Mouse (Mus musculus) adrenal gland, postnatal 36 days (tissue): ENCODE results near the gene Atrnl1. TPM values are rescaled to one million over a fixed set of nuclear protein-coding genes. Genes with fewer than 3 reads are reported as not detected.
A peak's percentile ranks its signal among the peaks of the same experiment; 100 is the strongest.

Source experiments
- DNase-seq, 2 experiments: peaks; one replicate each; pipeline ENCODE4 v3.0.0; 2021; ENCODE audit warnings: mixed read lengths in 1 of 2
- long read RNA-seq, 2 experiments: library from polyadenylated mRNA; stranded (forward); transcript quantifications; one replicate each; pipeline ENCODE4 v2.0.0; 2021; ENCODE audit warnings: borderline sequencing depth in 2 of 2
- total RNA-seq, 2 experiments: library from RNA; stranded (reverse); gene quantifications; 2 replicates each; pipeline ENCODE4 v1.2.3; 2021

The Atrnl1 gene
- 10 to 100 TPM; 26.0 to 29.6 TPM for total RNA-seq
- long read RNA-seq, experiment 1, full-length matches to known transcripts: 1 of 3 reads
- long read RNA-seq, experiment 1, partial matches to known transcripts: 2 of 3 reads
- long read RNA-seq, experiment 1, other reads (novel, unspliced or antisense): 0 of 3 reads
- long read RNA-seq, experiment 2, partial matches to known transcripts: 1 of 1 reads
- long read RNA-seq, experiment 2, other reads (novel, unspliced or antisense): 0 of 1 reads

DNA sequence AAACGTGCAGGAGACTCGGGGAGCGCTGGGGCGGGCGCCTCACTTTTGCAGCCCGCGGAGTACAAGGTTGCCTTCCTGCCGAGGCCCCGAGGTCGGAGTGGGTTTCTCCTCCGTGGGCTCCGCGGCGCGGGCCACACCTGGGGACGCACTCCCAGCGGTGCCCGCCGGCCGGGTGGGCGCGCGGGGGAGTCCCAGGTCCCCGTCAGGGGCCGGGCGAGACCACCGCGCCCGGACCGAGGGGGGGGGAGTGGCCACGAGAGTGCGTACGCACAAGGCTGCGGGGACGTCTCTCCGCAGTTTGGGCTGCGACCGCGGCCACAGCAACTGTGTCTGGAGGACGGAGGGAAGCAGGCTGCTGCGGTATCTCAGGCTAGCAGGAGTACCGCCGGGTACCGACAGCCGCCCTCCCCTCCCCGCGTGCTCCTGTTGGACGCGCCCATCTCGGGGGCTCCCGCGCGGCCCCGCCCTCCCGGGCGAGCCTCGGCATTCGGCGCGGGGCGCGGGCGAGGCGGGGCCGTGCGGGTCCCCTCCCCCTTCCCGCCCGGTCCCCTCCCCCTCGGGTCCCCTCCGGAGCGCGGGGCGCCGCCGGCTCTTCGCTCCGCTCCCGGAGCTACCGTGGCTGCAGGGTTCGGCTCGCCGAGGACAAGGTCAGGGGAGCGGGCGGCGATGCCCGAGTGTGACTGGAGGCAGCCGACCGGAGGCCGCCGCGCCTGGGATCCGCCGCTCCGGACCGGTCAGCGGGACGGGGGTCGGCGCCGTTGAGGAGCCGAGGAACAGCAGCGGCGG lies at the start of gene Atrnl1:
Gene Atrnl1 (plus strand): TSS at position 559 of the 786 bp plus-strand sequence.
- peak; percentile 90 to 95 for DNase-seq

DNA sequence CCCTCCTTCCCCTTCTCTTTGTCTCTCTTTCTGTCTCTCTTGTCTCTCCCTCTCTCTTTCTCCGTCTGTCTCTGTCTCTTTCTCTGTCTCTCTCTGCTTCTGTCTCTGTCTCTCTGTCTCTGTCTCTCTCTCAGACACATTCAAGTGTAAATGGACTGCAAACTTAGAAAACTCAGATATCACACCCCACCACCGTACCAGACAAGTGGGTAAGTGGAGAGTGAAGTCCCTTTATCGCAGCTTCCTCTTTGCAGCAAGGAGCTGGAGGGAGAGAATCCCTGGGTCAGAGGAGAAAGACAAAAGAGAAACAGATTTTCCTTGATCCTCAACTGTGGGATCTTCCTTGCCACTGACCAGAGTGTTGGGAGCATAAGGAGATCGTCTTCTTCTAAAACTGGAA lies 49.3 kb upstream of the Atrnl1 start:
- no peak for DNase-seq

DNA sequence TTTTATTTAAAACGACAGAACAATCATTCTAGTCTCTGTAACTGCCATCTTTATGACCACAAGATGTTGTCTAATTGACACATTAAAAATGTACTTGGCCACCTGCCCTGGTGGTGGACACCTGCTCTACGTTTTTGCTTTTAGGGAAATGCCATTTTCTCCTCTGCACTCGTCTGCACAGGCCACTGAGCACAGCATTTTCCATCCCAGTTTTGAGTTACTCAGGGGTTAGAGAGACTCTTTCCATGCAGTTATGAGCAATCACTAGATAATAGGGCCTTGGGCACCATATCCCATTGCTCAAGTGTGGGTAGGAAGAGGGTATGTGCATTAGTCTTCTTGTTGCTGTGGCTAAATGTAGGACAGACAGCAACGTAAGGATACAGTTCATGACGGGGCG lies 41.8 kb upstream of the Atrnl1 start:
- no peak for DNase-seq

DNA sequence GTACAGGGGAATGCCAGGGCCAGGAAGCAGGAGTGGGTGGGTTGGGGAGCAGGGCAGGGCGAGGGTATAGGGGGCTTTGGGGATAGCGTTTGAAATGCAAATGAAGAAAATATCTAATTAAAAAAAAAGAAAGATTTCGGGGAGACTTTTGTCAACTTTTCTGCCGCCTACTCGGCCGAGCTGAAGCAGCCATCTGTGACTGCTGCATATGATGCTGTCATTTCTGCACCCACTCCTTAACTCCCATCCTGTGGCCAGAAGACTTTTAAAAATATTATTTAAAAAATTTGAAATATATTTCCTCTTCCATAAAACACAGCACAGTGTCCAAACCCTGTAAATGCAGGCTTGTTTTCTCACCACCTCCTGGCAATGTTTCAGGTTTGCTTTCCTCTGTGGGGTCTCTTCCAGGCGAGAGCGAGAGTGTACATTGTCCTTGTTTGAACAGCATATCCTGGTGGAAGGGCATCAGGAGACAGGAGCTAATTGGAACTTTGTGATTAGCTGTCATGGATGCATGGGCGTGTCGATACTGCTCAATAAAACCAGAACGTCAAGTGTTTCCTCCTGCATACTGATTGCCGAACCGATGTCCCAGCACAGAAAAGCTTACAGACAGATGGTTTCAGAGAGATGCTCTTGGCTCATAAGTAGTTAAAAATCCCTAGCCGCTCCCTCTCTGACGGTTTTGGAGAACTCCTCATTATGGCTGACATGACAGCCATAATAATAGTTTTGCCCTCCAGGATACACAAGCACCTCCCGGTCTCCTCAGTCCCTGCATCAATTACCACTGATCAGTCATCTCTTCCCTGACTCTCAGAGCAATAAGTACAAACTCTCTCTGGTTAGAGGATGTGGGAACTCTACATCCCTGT lies 38.2 kb upstream of the Atrnl1 start:
- no peak for DNase-seq

DNA sequence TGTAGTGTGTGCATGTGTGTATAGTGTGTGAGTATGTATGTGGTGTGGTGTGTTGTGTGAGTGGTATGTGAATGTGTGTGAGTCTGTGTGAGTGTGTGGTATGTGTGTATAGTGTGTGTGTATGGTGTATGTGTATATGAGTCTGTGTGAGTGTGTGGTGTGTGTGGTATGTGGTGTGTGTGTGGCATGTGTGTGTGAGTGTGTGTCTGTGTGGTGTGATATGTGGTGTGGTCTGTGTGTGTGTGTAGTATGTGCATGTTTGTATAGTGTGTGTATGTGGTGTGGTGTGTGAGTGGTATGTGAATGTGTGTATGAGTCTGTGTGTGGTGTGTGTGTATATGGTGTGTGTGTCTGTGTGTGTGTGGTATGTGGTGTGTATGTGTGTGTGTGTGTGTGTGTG lies 37.4 kb upstream of the Atrnl1 start:
- no peak for DNase-seq

DNA sequence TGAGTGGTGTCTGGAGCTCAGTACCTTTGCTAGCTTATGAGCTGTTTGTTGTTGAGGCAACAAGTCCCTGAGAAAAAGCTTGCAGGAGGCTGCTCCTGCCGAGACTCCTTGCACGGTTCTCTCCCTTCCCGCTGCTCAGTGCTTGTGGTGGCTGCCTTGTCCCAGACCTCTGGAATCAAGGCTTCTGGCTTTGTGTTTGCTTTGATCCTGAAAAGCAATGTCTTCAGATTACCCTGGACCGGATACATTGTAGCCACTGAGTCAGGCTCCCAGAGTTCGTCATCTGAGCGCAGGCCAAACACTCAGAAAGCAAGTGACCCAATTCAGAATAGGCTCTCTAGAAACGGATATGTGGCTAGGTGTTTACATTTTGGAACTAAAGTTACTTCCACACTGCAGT lies 35.8 kb upstream of the Atrnl1 start:
- DNase-seq: no peak

DNA sequence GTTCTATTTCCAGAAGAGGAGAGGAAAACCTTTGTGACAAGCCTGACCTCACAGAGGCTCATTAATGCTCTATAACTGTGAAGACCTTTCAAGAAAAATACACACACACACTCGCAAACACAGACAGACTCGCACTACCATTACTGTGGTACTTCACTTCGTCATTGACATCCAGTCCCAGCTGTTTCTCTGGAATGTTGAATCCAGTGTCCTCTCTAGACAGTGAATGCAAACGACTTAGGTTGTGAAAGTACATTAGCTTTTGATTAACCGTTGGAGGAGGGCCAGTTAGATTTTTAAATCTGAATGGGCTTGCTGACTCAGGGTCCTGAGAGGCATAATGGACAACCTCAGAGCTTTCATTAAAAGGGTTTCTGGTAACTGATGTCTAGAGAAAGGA lies 34.0 kb upstream of the Atrnl1 start:
- no peak for DNase-seq

DNA sequence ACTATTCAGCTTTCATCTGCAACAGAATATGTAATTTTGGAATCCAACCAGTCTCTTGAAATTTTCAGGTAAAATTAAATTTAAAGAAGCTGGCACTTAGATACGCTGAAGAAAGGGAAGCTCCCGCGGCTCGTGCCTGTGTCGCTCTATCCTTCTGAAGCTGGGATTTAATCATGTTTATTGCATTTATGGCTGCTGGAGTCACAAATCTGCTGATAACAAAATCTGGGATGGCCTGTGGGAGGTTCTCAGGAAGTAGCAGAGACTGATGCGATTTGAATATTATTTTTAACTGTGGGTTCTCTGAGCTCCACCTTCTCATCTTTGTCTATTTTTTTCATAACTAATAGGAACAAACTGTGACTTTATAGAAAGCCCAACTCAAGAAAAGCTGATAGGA lies 33.6 kb upstream of the Atrnl1 start:
- no peak for DNase-seq

DNA sequence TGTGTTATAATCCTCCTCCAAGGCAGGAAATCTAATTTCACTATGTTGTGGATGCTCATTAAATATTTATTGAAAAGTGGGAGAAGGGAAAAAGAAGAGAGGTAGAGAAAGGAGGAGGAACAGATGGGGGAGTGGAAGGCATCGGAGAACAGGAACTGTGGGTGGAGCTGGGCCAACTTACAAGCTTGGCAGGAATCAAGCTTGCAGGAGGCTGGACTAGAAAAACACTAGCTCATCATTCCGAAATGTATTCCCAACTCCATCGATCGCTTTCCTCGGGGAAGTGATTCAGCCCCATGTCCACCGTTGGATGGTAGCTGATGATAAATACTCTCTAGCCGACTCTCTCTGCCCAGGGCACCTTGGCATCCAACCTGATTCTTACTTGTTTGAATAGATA lies 29.9 kb upstream of the Atrnl1 start:
- DNase-seq: no peak

DNA sequence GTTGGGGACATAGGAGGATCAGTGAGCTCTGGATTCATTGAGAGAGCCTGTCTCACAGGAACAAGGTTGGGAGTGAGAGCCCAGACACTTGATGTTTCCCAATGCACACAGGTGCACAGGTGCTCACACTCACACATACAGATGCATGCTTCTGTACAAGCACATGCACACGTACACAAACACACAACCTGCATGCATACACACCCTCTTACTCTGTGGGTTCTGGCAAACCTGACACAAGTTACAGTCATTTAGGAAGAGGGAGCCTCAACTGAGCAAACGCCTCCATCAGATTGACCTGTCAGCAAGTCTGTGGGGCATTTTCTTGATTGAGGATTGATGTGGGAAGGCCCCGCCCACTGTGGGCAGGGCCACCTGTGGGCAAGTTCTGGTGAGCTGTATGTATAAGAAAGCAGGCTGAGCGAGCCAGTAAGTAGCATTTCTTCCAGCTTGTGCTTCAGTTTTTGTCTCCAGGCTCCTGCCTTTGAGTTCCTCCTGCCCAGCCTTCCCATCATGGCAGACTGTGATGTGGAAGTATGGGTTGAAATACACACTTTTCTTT lies 25.5 kb upstream of the Atrnl1 start:
- no peak for DNase-seq

DNA sequence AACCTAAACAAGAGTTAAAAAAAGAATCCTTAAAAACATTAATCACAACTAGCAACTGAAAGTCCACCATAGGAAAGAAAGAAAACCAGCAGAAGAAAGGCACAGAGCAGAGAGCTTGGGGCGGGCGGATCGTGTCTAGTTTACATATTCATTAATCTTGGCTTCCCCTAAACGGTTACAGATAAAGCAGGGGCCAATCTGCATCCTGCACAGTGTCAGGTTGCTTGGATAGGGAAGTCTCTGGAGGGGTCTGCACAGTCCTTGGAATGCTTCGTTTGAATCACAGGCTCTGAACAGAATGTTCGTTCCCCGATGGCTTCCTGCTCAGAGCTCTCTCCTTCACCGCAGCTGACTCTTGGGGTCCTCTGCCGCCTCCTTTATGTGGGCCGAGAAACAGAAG lies 24.7 kb upstream of the Atrnl1 start:
- no peak for DNase-seq

DNA sequence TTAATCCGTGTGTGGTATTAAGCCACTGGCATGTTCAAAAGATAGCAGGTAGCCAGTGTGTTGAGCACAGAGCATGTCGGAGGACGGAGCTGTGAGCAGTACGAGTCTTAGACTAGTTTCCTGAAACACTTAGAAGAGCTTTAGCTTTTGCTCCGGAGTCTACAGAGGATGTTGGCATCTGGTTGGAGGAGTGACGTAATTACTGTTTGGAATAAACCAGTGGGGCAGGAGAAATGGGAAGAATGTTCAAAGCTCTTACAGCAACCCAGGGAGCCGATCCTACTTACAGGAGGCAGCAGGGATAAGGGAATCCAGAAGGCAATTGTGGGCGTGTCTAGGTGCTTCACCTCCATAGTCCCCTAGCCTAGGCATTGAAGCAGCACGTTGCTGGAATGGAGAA lies 21.3 kb upstream of the Atrnl1 start:
- no peak for DNase-seq

DNA sequence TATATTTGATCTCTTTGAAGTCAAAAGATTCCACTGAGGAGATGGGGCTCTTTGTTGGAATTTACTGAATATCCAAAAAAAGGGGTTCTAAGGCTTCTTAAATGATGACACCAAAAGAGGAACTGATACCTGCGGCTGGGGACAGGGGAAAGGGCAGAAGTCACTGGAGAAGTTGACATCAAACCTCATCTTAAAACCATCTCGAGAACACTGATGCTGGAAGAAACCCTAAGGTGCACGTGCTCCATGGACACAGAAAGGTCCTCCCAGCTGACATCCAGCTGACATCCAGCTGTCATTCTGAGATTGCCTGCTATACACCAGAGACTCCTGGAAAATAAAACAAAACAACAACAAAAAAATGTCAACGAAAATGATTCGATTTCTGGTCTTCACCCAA lies 19.9 kb upstream of the Atrnl1 start:
- DNase-seq: no peak

DNA sequence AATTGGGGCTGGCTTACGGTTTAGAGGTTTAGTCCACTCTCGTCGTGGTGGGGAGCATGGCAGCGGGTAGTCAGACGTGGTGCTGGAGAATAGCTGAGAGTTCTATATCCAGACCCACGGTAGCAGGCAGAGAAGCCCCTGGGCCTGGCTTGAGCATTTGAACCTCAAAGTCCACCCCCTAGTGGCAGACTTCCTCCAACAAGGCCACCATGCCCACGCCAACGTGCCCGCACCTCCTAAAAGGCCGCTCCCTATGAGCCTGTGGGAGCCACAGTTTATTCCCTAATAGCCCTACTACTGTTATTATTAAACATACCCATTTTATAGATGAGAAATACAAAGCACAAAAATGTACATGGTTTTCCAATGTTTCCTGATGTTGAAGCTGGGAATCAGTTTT lies 19.2 kb upstream of the Atrnl1 start:
- DNase-seq: no peak

DNA sequence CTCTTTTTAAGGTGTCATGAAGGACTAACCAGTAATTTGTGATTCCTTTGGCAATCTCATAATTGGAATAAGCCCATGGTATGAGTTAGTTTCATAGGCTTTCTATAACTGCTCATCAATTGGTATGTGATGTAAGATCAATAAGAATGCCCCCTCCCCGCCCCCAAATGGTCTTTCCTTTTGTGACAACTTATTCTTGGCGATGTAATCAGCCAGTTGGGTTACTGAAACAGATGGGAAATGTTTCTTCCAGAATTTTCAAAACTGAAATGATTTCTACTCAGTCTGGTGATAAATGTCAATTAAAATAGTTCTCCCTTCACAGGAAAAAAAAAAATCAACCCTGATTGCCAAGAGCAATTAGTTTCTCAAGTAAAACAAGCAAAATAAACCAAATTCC lies 18.5 kb upstream of the Atrnl1 start:
- DNase-seq: no peak

DNA sequence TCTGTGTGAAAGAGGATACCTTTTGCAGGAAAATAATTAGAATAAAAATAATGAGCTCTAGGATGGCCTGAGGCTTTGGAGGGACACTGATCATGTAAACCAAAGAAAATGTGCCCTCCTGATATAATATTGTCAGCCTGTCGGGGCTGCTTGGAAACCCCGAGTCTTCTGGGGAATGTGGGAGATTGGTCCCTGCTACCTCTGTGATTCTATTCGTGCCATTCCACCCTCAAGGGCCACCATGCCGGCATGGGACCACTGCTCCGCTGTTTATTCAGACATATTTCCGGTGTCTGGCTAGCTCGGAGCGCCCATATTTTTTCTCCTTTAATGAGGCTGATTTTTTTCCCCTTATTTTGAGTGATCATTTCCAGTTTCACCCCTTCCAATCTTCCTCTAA lies 11.7 kb upstream of the Atrnl1 start:
- no peak for DNase-seq

DNA sequence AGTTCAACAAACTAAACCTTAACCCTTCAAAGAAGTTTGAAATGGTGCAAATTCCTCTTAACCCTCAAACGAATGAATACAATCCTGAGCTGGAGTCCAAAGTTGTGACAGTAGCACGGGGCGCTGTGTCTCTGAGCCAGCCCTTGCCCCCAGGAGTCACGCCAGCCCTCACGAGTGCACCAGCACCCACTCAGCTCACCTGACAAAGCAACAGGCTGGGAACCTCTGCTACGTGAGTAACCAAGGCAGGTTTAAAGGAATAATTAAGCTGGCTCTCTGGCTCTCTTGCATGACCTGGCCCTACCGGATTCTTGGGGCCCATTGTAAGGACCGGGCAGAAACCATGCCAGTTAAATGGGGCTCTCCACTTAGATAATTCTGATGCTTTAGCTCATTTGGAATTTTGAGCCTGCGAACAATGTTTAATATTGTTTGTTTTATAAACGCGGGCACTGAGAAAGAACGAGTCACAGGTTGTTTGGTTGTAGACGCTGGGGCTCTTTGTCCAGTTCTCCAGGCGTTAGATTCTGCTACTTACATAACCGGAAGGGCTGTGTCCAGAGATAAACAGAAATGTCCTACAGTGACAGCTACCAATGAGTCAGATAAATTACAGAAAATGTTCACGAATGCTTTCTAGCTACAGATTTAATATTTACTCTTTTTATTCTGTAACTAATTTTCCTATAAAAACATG lies 10.5 kb upstream of the Atrnl1 start:
- no peak for DNase-seq

DNA sequence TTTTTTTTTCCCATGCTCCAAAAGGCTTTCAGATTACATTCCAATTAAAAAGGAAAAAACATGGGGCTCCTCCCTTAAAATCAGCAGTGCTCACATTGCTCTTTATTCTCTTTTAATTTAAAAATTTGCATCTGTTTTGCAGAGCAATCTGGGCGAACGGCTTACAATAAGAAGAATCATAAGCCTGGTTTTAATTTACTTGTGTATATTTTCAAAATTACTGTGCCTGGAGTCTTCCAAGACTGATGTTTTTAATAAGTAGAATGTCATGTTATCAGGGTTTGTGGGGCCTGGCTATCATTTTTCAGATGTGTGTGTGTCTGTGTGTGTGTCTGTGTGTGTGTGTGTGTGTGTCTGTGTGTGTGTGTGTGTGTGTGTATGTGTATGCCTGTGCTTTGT lies 9.9 kb upstream of the Atrnl1 start:
- DNase-seq: no peak

DNA sequence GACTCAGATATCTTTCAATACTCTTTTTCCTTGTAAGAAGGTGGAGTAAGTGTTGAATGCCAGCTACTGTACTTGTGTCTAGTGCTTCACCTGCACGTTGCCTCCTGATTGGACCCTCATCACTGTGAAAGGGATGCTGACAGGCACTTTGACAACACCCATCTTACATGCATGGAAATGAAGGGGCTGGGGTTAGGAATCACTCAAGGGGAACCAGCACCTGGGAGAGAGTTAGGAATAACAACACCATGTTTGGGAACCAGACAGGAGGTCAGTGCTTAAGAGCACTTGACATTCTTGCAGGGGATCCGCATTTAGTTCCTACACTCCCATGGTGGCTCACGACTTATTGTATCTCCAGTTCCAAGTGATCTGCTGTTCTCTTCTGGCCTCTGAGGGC lies 7.2 kb upstream of the Atrnl1 start:
- DNase-seq: no peak

DNA sequence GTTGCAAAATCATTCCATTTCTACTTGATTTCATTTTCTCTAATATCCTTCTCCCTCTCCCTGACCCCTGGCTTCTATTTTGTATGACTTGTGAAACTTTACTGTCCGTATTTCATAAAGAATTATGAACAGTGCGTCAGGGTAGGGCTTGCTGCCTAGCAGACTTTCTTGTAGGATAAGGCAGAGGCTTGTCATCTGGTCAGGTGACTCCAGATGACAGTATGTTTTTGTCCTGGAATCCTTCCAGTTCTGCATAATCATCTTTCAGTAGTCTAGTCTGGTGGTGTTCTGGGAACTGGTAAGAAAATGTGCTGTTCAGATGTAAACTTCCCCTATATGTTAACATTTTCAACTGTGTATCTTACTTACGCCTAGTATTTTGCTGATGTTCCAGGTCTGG lies 4.9 kb upstream of the Atrnl1 start:
- DNase-seq: no peak

DNA sequence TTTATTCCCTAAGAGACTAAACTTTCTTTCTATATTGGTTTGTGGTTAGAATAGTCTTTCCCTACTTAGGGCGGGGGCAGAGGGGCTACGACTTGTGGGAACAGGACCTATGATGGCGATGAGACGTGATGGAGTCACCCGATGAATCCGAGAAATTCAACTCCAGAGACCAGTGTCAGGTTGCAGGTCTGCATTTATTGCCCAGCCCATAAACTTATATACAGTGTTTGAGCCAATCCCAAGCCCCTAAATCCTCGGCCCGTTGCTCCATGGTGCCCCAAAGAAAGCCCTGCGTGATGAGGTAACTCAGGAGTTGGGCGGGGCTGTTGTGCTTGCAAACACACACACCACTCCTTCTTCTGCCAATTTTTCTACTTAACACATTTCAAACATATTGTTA lies 4.5 kb upstream of the Atrnl1 start:
- no peak for DNase-seq
